Mouse (Mus musculus): ENCODE measurements at regions not wholly inside any gene's neighbourhood (a gene's known extent, or its start where the extent isn't known, plus 50 kb on each side); places are given as distances from the start of the nearest gene placed in this dataset.

GRCm38 (mm10) chr11:35065959-35066414 is 55.0 kb upstream of the Slit3 start:
- TF ChIP-seq EP300 (IDR thresholded peaks at IDR 0.05) (peak; percentile 62), CTCF (IDR thresholded peaks at IDR 0.05) (no peak)
- Histone ChIP-seq H3K4me2 (replicated peaks; ENCODE audit: low read depth, low read length) (no peak overlapping the region), H3K27me3 (replicated peaks; ENCODE audit: insufficient read depth, low read length) (no peaks in the 10 kb centered on the region), H3K36me3 (ENCODE audit: insufficient read depth, low read length) (no peaks in the 10 kb centered on the region), H3K9ac (replicated peaks; ENCODE audit: low read depth) (no peak overlapping the region), H3K9me3 (ENCODE audit: low read length) (no peaks in the 10 kb centered on the region), H3K4me3 (ENCODE audit: low read depth, low read length) (no peak overlapping the region), H3K27ac (ENCODE audit: low read length) (no peak overlapping the region), H3K4me1 (ENCODE audit: insufficient read depth, low read depth, low read length) (no peaks in the 10 kb centered on the region)
- WGBS: 18% methylated on average over 4 of the region's 4 CpGs
- DNase-seq (ENCODE audit: low spot score) (peak; percentile 74), ATAC-seq (peak; percentile 81)

GRCm38 (mm10) chr11:35057791-35058190 is 63.2 kb upstream of the Slit3 start:
- Histone ChIP-seq H3K9ac (replicated peaks; ENCODE audit: low read depth) (no peak overlapping the region), H3K27me3 (replicated peaks; ENCODE audit: insufficient read depth, low read length) (no peaks in the 10 kb centered on the region), H3K36me3 (ENCODE audit: insufficient read depth, low read length) (no peaks in the 10 kb centered on the region), H3K27ac (ENCODE audit: low read length) (no peak overlapping the region), H3K4me3 (ENCODE audit: low read depth, low read length) (no peak overlapping the region), H3K4me1 (ENCODE audit: insufficient read depth, low read depth, low read length) (no peaks in the 10 kb centered on the region), H3K4me2 (replicated peaks; ENCODE audit: low read depth, low read length) (no peak overlapping the region), H3K9me3 (ENCODE audit: low read length) (no peaks in the 10 kb centered on the region)
- whole genome bisulfite sequencing: 70% methylated on average over 6 of the region's 6 CpGs
- DNase-seq (ENCODE audit: low spot score): no peak
- no peak for TF ChIP-seq EP300 (IDR thresholded peaks at IDR 0.05)
- no peak for TF ChIP-seq CTCF (IDR thresholded peaks at IDR 0.05)
- ATAC-seq: no peak

DNA sequence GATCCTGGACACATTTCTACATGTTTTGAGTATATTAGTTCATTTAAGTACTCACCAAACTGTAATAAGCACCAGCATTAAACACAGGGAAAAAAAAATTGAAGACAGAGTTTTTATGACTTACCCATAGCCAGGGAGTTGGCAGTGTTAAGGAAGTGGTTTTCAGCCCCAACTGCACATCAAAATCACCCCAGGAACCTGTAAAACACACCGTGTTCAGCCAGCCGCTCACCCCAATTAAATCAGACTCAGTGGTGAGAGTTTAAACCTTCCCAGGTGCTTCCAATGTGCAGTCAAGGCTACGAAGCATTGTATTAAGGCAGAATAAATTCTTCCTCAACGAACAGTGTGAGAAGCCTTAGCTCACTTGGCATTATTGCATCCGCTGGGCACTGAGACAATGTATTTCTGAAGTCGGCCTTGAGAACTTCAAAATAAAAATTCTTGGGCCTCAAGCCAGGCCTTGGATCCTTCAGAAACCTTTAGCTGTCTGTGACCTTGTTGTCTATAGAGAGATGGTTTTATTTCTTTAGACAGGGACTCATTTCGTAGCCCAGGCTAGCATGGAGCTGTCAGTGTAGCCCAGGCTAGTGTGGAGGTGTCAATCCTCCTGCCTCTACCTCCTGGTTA is 65.4 kb upstream of the Slit3 start:
- WGBS: 69% methylated on average over 7 of the region's 7 CpGs
- H3K4me3 ChIP-seq (ENCODE audit: low read depth, low read length): no peak overlapping the region
- H3K27ac ChIP-seq (ENCODE audit: low read length): no peak overlapping the region
- H3K27me3 ChIP-seq (replicated peaks; ENCODE audit: insufficient read depth, low read length): no peaks in the 10 kb centered on the region
- H3K9me3 ChIP-seq (ENCODE audit: low read length): no peaks in the 10 kb centered on the region
- no peaks in the 10 kb centered on the region for H3K4me1 ChIP-seq (ENCODE audit: insufficient read depth, low read depth, low read length)
- H3K36me3 ChIP-seq (ENCODE audit: insufficient read depth, low read length): no peaks in the 10 kb centered on the region
- H3K4me2 ChIP-seq (replicated peaks; ENCODE audit: low read depth, low read length): no peak overlapping the region
- DNase-seq (ENCODE audit: low spot score) (no peak), ATAC-seq (no peak)
- H3K9ac ChIP-seq (replicated peaks; ENCODE audit: low read depth): no peak overlapping the region
- no peak for TF ChIP-seq CTCF (IDR thresholded peaks at IDR 0.05)
- no peak for TF ChIP-seq EP300 (IDR thresholded peaks at IDR 0.05)

GRCm38 (mm10) chr11:35053613-35053950 is 67.4 kb upstream of the Slit3 start:
- H3K36me3 ChIP-seq (ENCODE audit: insufficient read depth, low read length): no peaks in the 10 kb centered on the region
- H3K4me3 ChIP-seq (ENCODE audit: low read depth, low read length): no peak overlapping the region
- H3K9me3 ChIP-seq (ENCODE audit: low read length): no peaks in the 10 kb centered on the region
- H3K4me1 ChIP-seq (ENCODE audit: insufficient read depth, low read depth, low read length): no peaks in the 10 kb centered on the region
- ATAC-seq (peak; percentile 83), DNase-seq (ENCODE audit: low spot score) (peak; percentile 82)
- H3K4me2 ChIP-seq (replicated peaks; ENCODE audit: low read depth, low read length): no peak overlapping the region
- H3K27me3 ChIP-seq (replicated peaks; ENCODE audit: insufficient read depth, low read length): no peaks in the 10 kb centered on the region
- TF ChIP-seq CTCF (IDR thresholded peaks at IDR 0.05) (no peak), EP300 (IDR thresholded peaks at IDR 0.05) (no peak)
- no peak overlapping the region for H3K9ac ChIP-seq (replicated peaks; ENCODE audit: low read depth)
- 27% methylated on average over 2 of the region's 2 CpGs for WGBS
- no peak overlapping the region for H3K27ac ChIP-seq (ENCODE audit: low read length)

DNA sequence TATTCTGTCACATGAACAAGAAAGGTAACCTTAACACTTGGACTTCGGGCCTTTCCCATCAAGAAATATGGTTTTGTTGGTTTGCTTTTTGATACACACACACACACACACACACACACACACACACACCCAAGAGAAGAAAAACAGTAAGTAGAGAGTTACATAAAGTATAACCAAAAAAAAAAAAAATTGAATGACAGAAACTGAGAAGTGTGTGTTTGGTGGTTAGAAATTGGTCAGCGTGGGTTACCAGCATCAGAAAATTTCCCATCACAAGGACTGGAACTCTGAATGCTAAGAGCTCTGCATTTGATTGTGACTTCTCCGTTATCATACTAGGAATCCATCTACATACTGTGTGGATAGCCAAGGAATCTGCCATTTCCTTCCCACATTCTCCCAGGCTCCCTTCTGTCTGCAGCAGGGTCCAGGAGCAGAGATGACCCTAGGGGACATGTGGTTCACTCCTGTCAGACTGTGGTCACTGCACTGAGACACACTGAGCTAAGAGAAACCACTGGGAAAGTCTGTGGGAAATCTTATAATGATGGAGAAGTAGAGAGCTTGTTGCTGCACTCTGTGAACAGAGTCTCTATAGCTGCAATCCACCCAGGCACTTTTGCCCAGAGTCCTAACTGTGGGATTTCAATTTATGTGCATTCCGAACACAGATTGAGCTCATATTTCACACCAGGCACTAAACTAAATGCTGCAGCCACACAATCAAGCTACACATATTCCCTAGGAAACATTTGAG is 68.0 kb upstream of the Slit3 start:
- DNase-seq (ENCODE audit: low spot score) (no peak), ATAC-seq (peak; percentile 56)
- Histone ChIP-seq H3K9ac (replicated peaks; ENCODE audit: low read depth) (no peak overlapping the region), H3K27ac (ENCODE audit: low read length) (no peak overlapping the region), H3K4me3 (ENCODE audit: low read depth, low read length) (no peak overlapping the region), H3K4me2 (replicated peaks; ENCODE audit: low read depth, low read length) (no peak overlapping the region), H3K27me3 (replicated peaks; ENCODE audit: insufficient read depth, low read length) (no peaks in the 10 kb centered on the region), H3K36me3 (ENCODE audit: insufficient read depth, low read length) (no peaks in the 10 kb centered on the region), H3K4me1 (ENCODE audit: insufficient read depth, low read depth, low read length) (no peaks in the 10 kb centered on the region), H3K9me3 (ENCODE audit: low read length) (no peaks in the 10 kb centered on the region)
- TF ChIP-seq EP300 (IDR thresholded peaks at IDR 0.05) (no peak), CTCF (IDR thresholded peaks at IDR 0.05) (no peak)
- 58% methylated on average over 4 of the region's 4 CpGs for WGBS

DNA sequence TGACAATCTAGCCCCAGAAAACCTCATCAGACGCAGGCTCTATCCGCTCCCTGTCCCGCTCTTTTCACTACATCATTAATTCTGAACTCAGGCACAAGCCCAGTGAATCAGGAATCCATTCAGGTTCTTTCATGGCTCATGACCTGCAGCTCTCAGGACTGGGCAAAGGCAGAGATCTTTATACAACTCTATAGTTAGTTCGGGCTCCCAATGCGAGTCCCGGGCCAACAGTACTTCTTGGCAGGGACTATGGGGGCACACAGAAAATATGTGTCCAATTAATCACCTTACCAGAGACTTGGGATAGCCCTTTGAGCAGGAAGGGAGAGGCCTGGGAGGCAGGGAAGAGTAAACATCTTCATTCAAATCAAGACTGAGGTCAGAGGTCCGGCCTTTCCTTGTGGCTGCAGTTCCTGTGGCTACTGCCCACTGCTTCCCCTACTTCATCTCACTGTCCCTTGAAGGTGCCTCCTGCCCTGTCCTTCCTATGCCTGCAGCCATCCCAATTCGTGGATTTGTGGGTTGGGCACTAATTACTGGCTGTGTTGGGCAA is 71.3 kb upstream of the Slit3 start:
- Histone ChIP-seq H3K36me3 (ENCODE audit: insufficient read depth, low read length) (no peaks in the 10 kb centered on the region), H3K27me3 (replicated peaks; ENCODE audit: insufficient read depth, low read length) (no peaks in the 10 kb centered on the region), H3K9ac (replicated peaks; ENCODE audit: low read depth) (no peak overlapping the region), H3K4me2 (replicated peaks; ENCODE audit: low read depth, low read length) (no peak overlapping the region), H3K4me3 (ENCODE audit: low read depth, low read length) (no peak overlapping the region), H3K27ac (ENCODE audit: low read length) (no peak overlapping the region), H3K9me3 (ENCODE audit: low read length) (no peaks in the 10 kb centered on the region), H3K4me1 (ENCODE audit: insufficient read depth, low read depth, low read length) (no peaks in the 10 kb centered on the region)
- DNase-seq (ENCODE audit: low spot score) (peak; percentile 50), ATAC-seq (peak; percentile 67)
- WGBS: 66% methylated on average over 8 of the region's 8 CpGs
- TF ChIP-seq CTCF (IDR thresholded peaks at IDR 0.05): no peak
- TF ChIP-seq EP300 (IDR thresholded peaks at IDR 0.05): peak; percentile 50; the same call in 1 of the 2 replicates

Data from lung, postnatal 0 days (tissue).